Mouse (Mus musculus) heart, embryonic 12.5 days (tissue): ENCODE results near the gene Atrip. TPM values are rescaled to one million over a fixed set of nuclear protein-coding genes. Genes with fewer than 3 reads are reported as not detected.

Source experiments
- ATAC-seq: fragments of 200-750 bp; cut with Nextera tagmentation; 2 replicates; pipeline ENCODE4 v1.8.0; 2017; ENCODE audit warnings: moderate TSS enrichment, moderate library complexity; ENCODE audit not compliant: insufficient number of reproducible peaks, low FRiP score
- H3K27ac ChIP-seq: fragments of 300-500 bp; sonication (generic); 2 replicates; pipeline ENCODE4 v1.5.1; 2016; ENCODE audit warnings: mild to moderate bottlenecking, moderate library complexity; ENCODE audit not compliant: poor library complexity, severe bottlenecking
- H3K27me3 ChIP-seq: fragments of 300-500 bp; sonication (generic); replicated peaks from 2 replicates; pipeline ENCODE4 v1.6.1; 2016; ENCODE audit warnings: mild to moderate bottlenecking, moderate library complexity
- H3K36me3 ChIP-seq: fragments of 300-500 bp; sonication (generic); 2 replicates; pipeline ENCODE4 v1.6.1; 2016; ENCODE audit warnings: mild to moderate bottlenecking, moderate library complexity
- H3K4me1 ChIP-seq: fragments of 300-500 bp; sonication (generic); replicated peaks from 2 replicates; pipeline ENCODE4 v1.6.1; 2016; ENCODE audit warnings: mild to moderate bottlenecking
- H3K4me2 ChIP-seq: fragments of 300-500 bp; sonication (generic); 2 replicates; pipeline ENCODE4 v1.6.1; 2016; ENCODE audit warnings: mild to moderate bottlenecking, moderate library complexity
- H3K4me3 ChIP-seq: fragments of 300-500 bp; sonication (generic); 2 replicates; pipeline ENCODE4 v1.5.1; 2016; ENCODE audit warnings: mild to moderate bottlenecking
- H3K9ac ChIP-seq: fragments of 300-500 bp; sonication (generic); 2 replicates; pipeline ENCODE4 v1.6.1; 2016; ENCODE audit warnings: mild to moderate bottlenecking, moderate library complexity
- H3K9me3 ChIP-seq: fragments of 300-500 bp; sonication (generic); replicated peaks from 2 replicates; pipeline ENCODE4 v1.6.1; 2016; ENCODE audit warnings: mild to moderate bottlenecking, moderate library complexity
- WGBS: fragments of 180-500 bp; shearing (Covaris S2); methylation state at CpG from one replicate; pipeline ENCODE4 v1.1.7; 2016; 5-methylcytosine and 5-hydroxymethylcytosine counted together
- polyA plus RNA-seq: library from polyadenylated mRNA; unstranded; fragments of >200 nt; fragmentation: Nextera tagmentation; extraction: Ambion mirVana; gene quantifications from 2 replicates; pipeline ENCODE4 v1.2.1, GENCODE M21; 2016

Gene Atrip
- polyA plus RNA-seq, 1 experiment from 2014 or later: 17.9 TPM

DNA sequence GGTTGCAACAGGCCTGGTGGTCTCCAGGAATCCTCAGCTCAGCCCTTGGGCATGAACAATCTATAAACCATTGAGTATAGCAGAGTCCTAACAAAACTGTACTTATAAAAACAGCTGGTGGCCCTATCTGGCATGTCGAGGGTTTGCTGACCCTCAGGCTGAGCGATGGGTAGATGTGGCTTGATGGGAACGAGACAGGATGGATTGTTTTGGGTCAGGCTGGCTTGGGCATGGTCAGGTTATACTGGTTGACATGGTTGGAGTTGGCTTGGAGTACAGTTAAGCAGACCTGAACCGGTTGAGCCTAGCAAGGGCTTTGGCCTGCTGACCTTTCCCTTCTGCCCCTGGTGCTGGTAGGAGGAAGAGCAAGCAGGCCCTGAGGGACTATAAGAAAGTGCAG lies 37.2 kb upstream of the Atrip start:
- no peaks in the 10 kb centered on the region for H3K4me1 ChIP-seq
- H3K27me3 ChIP-seq: no peaks in the 10 kb centered on the region
- H3K4me2 ChIP-seq: no peak overlapping the region
- no peak overlapping the region for H3K27ac ChIP-seq
- no peak overlapping the region for H3K4me3 ChIP-seq
- ATAC-seq: no peak
- H3K36me3 ChIP-seq: peaks cover 100% of the 10 kb centered on the region
- no peak overlapping the region for H3K9ac ChIP-seq
- WGBS: 79% methylated on average over 4 of the region's 4 CpGs
- no peaks in the 10 kb centered on the region for H3K9me3 ChIP-seq

DNA sequence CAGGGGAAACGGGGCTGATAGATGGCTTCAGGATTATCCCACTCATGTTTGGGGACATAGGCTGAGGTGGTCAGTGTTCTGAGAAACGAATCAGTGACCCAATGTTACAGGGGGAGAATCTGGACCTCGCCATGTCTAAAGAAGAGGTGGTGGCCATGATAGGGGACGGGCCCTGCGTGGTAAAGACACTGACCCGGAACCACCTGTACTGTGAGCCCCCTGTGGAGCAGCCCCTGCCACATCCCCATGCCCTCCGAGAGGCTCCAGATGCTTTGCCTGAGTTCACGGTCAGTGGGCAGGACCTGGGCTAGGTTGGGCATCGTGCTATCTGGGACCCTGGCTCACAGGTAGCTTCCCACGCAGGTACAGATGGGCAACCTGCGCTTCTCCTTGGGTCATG lies 36.3 kb upstream of the Atrip start:
- H3K4me1 ChIP-seq: peaks cover 3% of the 10 kb centered on the region
- H3K36me3 ChIP-seq: peaks cover 100% of the 10 kb centered on the region
- no peak overlapping the region for H3K4me2 ChIP-seq
- no peak overlapping the region for H3K4me3 ChIP-seq
- WGBS: 88% methylated on average over 11 of the region's 11 CpGs
- H3K27ac ChIP-seq: no peak overlapping the region
- no peaks in the 10 kb centered on the region for H3K27me3 ChIP-seq
- no peak for ATAC-seq
- no peak overlapping the region for H3K9ac ChIP-seq
- no peaks in the 10 kb centered on the region for H3K9me3 ChIP-seq

DNA sequence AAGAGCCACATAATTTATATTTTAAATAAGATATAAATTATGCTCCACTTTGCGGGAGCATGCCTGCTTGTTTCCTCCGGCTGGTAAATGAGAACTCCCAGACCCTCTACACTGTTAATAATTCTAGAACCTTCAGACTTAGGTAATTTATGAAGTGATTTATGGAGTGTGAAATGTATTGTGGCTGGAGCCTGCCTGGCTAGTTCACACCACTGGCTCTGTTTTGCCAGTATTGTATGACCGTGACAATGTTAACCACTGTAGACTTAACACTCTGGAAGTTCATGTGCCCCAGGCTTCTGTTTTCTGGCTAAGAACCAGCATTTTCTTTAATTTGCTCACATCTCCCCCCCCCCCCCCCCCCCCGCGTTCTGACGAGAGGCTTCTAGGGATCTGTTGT lies 33.4 kb upstream of the Atrip start:
- H3K27me3 ChIP-seq: no peaks in the 10 kb centered on the region
- H3K9ac ChIP-seq: no peak overlapping the region
- H3K4me3 ChIP-seq: no peak overlapping the region
- H3K36me3 ChIP-seq: peaks cover 97% of the 10 kb centered on the region
- H3K9me3 ChIP-seq: no peaks in the 10 kb centered on the region
- no peak overlapping the region for H3K4me2 ChIP-seq
- WGBS: 86% methylated on average over 5 of the region's 6 CpGs
- no peak for ATAC-seq
- peaks cover 29% of the 10 kb centered on the region for H3K4me1 ChIP-seq
- H3K27ac ChIP-seq: no peak overlapping the region

DNA sequence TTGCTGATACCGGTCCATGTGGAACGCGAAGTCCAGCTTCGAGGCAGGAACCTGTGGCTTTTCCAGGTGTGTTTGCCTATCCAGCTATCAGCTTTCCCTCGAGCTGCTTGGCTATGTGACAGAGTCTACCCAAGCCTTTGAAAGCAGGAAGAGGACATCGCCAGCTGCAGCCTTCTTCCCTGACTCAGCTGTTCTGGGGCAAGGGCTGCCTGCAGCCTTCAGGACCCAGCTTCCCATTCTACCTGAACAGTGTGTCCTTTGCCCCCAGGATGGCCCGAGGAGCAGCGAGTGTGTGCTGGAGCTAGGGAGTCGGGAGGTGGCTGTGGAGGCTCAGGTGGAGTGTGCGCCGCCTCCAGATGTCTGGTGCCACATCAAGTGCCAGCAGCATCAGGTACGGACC lies 31.7 kb upstream of the Atrip start:
- peaks cover 92% of the 10 kb centered on the region for H3K36me3 ChIP-seq
- H3K27me3 ChIP-seq: no peaks in the 10 kb centered on the region
- WGBS: 89% methylated on average over 12 of the region's 12 CpGs
- no peak overlapping the region for H3K9ac ChIP-seq
- H3K27ac ChIP-seq: no peak overlapping the region
- H3K9me3 ChIP-seq: no peaks in the 10 kb centered on the region
- peaks cover 32% of the 10 kb centered on the region for H3K4me1 ChIP-seq
- no peak overlapping the region for H3K4me3 ChIP-seq
- H3K4me2 ChIP-seq: no peak overlapping the region
- ATAC-seq: no peak

DNA sequence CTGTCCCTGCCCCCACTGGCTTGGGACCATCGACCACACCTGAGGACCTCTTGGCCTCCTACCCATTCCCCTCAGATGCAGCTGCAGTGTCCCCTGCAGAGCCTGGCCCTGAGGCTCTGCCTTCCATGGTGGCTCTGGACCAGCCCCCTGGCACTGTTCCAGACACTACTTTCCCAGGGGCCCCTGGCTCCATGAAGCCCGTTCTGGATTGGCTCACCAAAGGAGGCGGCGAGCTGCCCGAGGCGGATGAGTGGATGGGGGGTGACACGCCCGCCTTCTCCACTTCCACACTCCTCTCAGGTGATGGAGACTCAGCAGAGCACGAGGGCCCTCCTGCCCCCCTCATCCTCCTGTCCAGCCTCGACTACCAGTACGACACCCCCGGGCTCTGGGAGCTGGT lies 31.1 kb upstream of the Atrip start:
- H3K9ac ChIP-seq: no peak overlapping the region

DNA sequence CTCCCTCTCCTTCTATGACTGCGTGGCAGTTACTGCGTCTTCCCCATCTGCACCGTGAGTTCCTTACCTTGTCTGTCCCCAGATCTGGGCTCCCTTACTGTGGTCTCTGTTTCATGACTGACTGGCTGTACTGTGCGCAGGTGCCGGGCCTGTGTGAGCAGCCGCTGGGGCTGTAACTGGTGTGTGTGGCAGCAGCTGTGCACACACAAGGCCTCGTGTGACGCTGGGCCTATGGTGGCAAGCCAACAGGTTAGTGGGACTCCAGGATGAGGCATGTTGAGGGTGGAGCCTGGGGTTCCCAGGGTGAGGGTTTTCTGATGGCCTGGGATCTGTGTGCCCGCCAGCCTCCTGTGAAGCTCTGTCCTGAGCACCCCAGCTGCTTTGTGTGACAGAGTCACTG lies 30.2 kb upstream of the Atrip start:
- no peaks in the 10 kb centered on the region for H3K9me3 ChIP-seq
- no peak for ATAC-seq
- no peaks in the 10 kb centered on the region for H3K27me3 ChIP-seq
- peaks cover 83% of the 10 kb centered on the region for H3K36me3 ChIP-seq
- H3K9ac ChIP-seq: peak overlapping the region; percentile 24; the same call in 1 of the 2 replicates
- H3K4me2 ChIP-seq: no peak overlapping the region
- no peak overlapping the region for H3K27ac ChIP-seq
- H3K4me1 ChIP-seq: peaks cover 46% of the 10 kb centered on the region
- no peak overlapping the region for H3K4me3 ChIP-seq
- WGBS: 87% methylated on average over 9 of the region's 9 CpGs

More for the DNA sequence above, 31.1 kb upstream of the Atrip start:
- WGBS: 67% methylated on average over 12 of the region's 12 CpGs
- no peak overlapping the region for H3K4me2 ChIP-seq
- ATAC-seq: peak; percentile 33; the same call in 1 of the 2 replicates
- H3K9me3 ChIP-seq: no peaks in the 10 kb centered on the region
- peaks cover 92% of the 10 kb centered on the region for H3K36me3 ChIP-seq
- peak overlapping the region; percentile 16; the same call in 1 of the 2 replicates for H3K27ac ChIP-seq
- H3K4me3 ChIP-seq: no peak overlapping the region
- H3K4me1 ChIP-seq: peaks cover 37% of the 10 kb centered on the region
- H3K27me3 ChIP-seq: no peaks in the 10 kb centered on the region

DNA sequence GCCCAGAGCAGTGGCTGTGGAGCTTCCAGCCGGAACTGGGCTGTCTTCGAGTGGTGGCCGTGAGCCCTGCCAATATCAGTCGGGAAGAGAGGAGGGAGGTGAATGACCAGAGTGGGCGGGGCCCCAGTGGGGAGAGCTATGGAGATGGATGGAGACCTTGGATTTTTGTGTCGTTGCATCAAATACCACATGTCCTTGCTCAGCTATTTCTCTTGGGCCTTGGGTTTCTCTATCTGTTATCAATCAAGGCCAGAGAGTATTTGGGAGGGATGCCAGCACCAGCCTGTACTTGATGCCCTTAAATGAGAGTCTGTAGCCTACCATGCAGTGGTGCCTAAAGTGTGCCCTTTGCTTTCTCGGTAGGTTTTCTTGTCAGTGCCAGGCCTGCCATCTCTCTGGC lies 29.3 kb upstream of the Atrip start:
- H3K9ac ChIP-seq: no peak overlapping the region
- H3K27me3 ChIP-seq: no peaks in the 10 kb centered on the region
- WGBS: 71% methylated on average over 7 of the region's 7 CpGs
- no peak overlapping the region for H3K27ac ChIP-seq
- peaks cover 75% of the 10 kb centered on the region for H3K36me3 ChIP-seq
- no peak overlapping the region for H3K4me3 ChIP-seq
- H3K4me2 ChIP-seq: no peak overlapping the region
- H3K4me1 ChIP-seq: peaks cover 54% of the 10 kb centered on the region
- H3K9me3 ChIP-seq: no peaks in the 10 kb centered on the region
- ATAC-seq: no peak

DNA sequence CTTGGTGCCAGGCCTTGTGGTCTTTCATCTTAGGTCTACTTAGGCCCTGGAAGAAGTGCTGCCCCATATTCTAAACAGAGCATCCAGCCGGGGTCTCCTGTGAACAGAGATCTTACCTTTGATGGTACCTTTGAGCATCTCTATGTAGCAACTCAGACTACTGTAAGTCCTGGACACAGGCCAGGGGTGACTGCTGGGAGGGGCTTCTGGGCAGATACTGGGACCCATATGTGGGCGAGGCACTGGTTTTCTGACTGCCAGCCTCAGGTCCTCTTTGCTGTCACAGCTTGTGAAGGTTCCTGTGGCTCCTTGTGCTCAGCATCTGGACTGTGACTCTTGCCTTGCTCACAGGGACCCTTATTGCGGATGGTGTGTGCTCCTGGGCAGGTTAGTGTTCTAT lies 28.6 kb upstream of the Atrip start:
- H3K4me2 ChIP-seq: no peak overlapping the region
- no peaks in the 10 kb centered on the region for H3K27me3 ChIP-seq
- H3K4me1 ChIP-seq: peaks cover 62% of the 10 kb centered on the region
- H3K36me3 ChIP-seq: peaks cover 68% of the 10 kb centered on the region
- WGBS: 87% methylated on average over 3 of the region's 3 CpGs
- no peak overlapping the region for H3K9ac ChIP-seq
- H3K27ac ChIP-seq: no peak overlapping the region
- H3K4me3 ChIP-seq: no peak overlapping the region
- ATAC-seq: no peak
- no peaks in the 10 kb centered on the region for H3K9me3 ChIP-seq

DNA sequence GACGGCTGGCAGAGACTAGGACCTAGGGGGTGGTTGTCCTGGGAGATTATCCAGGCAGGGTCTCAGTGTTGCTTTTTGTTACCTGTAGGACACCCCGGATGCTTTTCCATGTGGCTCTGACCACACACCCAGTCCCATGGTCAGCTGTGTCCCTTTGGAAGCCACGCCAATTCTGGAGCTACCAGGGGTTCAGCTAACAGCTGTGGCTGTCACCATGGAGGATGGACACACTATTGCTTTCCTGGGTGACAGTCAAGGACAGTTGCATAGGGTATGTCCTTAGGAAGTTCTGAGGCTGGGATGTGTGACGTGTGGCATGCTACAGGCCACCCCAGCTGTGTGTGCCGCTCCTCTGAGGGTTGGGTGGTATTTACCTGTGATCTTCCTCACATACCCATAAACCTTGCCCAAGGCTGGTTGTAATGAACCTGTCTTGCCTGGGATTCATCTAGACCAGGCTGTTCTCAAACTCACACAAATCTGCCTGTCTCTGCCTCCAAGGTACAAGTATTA lies 28.1 kb upstream of the Atrip start:
- no peak for ATAC-seq
- 87% methylated on average over 5 of the region's 5 CpGs for WGBS

DNA sequence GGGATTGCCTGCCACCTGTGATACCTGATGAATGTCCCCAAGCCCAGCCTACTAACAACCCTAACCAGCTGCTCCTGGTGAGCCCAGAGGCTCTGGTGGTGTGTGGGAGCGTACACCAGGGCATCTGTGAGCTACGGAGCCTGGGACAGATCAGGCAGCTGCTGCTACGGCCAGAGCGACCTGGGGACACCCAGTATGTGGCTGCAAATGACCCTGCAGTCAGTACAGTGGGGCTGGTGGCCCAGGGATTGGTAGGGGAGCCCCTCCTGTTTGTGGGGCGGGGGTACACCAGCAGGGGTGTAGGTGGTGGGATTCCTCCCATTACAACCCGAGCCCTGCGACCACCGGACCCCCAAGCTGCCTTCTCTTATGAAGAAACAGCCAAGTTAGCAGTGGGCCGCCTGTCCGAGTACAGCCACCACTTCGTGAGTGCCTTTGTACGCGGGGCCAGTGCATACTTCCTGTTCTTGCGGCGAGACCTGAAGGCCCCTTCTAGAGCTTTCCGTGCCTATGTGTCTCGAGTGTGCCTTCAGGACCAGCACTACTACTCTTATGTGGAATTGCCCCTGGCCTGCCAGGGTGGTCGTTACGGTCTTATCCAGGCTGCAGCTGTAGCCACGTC lies 26.5 kb upstream of the Atrip start:
- H3K27ac ChIP-seq: no peak overlapping the region
- no peak overlapping the region for H3K4me3 ChIP-seq
- H3K9ac ChIP-seq: 0 out of 2 replicates have a peak overlapping the region, but pooled peaks have one; percentile 11
- H3K4me1 ChIP-seq: peaks cover 77% of the 10 kb centered on the region
- ATAC-seq: no peak
- WGBS: 83% methylated on average over 20 of the region's 20 CpGs
- H3K4me2 ChIP-seq: no peak overlapping the region
- H3K27me3 ChIP-seq: no peaks in the 10 kb centered on the region
- H3K9me3 ChIP-seq: no peaks in the 10 kb centered on the region
- H3K36me3 ChIP-seq: peaks cover 47% of the 10 kb centered on the region

More for the DNA sequence above, 28.1 kb upstream of the Atrip start:
- no peaks in the 10 kb centered on the region for H3K9me3 ChIP-seq
- H3K36me3 ChIP-seq: peaks cover 62% of the 10 kb centered on the region
- no peak overlapping the region for H3K4me3 ChIP-seq
- peaks cover 67% of the 10 kb centered on the region for H3K4me1 ChIP-seq
- no peak overlapping the region for H3K27ac ChIP-seq
- H3K27me3 ChIP-seq: no peaks in the 10 kb centered on the region
- no peak overlapping the region for H3K9ac ChIP-seq
- H3K4me2 ChIP-seq: no peak overlapping the region

DNA sequence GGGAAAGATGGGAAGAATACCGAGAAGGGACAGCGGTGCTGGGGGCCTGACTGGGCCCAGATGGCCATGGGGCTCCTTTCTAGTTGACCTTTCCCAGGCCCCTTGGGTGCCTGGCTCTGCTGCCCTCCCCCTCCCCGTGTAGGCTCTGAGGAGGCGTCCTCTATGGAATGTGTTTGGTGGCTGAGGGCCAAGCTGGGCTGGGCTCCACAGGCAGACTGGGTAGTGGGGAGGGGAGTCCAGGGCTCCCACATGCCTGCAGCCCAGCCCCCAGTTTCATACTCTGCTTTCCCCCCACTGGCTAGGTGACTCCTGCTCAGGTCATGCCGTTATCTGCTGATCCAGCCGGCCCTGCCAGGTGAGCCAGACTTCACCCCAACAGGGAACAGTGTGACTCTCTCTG lies 25.0 kb upstream of the Atrip start:
- Histone ChIP-seq H3K36me3 (peaks cover 35% of the 10 kb centered on the region), H3K9me3 (no peaks in the 10 kb centered on the region), H3K27me3 (no peaks in the 10 kb centered on the region), H3K4me1 (peaks cover 71% of the 10 kb centered on the region), H3K4me3 (peak overlapping the region; percentile 18; the same call in 1 of the 2 replicates), H3K9ac (peak overlapping the region; percentile 97; the same call in 1 of the 2 replicates), H3K4me2 (peak overlapping the region; percentile 83), H3K27ac (peak overlapping the region; percentile 99)
- WGBS: 22% methylated on average over 6 of the region's 6 CpGs
- ATAC-seq: peak; percentile 71

DNA sequence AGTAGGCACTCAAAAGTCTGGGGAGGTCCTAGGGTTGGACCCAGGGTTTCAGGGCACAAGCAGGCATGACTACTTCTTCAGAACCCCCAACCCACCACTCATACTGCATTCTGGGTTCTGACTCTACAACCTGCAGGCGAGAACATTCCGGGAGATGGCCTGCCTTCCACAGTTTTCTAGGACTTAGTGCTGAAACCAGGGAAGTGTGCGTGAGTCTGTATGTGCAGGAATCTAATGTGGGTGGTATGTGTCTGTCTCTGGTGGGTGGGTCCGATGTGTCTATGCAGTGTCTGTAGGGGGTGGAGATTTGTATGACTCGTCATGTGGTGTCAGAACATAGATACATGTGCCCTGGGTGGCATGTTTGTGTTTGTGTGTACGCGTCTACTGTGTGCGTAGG lies 24.4 kb upstream of the Atrip start:
- peaks cover 72% of the 10 kb centered on the region for H3K4me1 ChIP-seq
- H3K27ac ChIP-seq: peak overlapping the region; percentile 99
- H3K27me3 ChIP-seq: no peaks in the 10 kb centered on the region
- no peaks in the 10 kb centered on the region for H3K9me3 ChIP-seq
- peaks cover 29% of the 10 kb centered on the region for H3K36me3 ChIP-seq
- no peak for ATAC-seq
- H3K9ac ChIP-seq: peak overlapping the region; percentile 97; the same call in 1 of the 2 replicates
- peak overlapping the region; percentile 83 for H3K4me2 ChIP-seq
- WGBS: 75% methylated on average over 8 of the region's 8 CpGs
- H3K4me3 ChIP-seq: no peak overlapping the region
